Mouse (Mus musculus): ENCODE measurements around the gene Msi2. TPM values are rescaled to one million over a fixed set of nuclear protein-coding genes. Genes with fewer than 3 reads are reported as not detected.

The Msi2 gene
- polyA plus RNA-seq, 1 experiment from 2014 or later, result 25.3 TPM

DNA sequence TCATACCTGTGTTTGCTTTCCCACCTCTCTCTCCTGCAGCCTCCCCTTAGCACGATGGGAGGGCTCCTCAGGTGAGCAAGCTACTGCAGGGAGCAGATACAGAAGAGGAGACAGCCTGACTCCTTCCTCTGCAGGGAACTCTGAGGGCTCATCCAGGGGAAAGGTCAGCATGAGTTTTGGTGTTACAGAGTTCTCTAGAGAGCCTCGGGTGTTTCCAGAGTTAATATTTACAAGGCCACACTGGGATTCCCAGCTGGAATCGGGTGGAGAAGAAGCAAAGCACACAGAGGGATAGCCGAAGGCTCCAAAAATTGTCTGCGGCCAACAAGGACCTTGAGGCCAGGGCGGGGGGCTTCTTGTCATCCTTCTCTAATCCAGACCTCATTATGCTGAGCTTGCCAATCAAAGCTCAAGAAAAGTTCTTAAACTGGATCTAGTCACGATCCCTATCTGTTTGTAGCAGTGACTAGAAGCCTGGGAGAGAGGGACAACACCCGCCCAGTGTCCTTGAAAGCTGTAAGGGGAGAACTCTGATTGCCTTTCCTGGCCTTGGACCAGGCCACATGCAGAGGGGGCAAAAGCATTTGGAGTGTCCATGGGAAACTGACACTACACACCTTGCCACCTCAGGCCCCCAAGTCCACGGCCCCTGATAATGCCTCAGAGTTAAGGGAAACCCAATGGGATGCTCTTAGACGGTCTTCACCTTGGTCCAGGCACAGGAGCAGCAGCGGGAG is 56.7 kb downstream of the Msi2 start:
- 87% methylated on average over 11 of the region's 11 CpGs for WGBS
- Histone ChIP-seq H3K4me1 (peaks cover 78% of the 10 kb centered on the region), H3K36me3 (peaks cover 100% of the 10 kb centered on the region), H3K9me3 (replicated peaks) (no peaks in the 10 kb centered on the region), H3K27me3 (ENCODE audit: low read depth, poor library complexity, severe bottlenecking) (no peaks in the 10 kb centered on the region), H3K27ac (replicated peaks) (peak overlapping the region; percentile 17), H3K4me3 (no peak overlapping the region)
- no peak for DNase-seq (ENCODE audit: low spot score)

DNA sequence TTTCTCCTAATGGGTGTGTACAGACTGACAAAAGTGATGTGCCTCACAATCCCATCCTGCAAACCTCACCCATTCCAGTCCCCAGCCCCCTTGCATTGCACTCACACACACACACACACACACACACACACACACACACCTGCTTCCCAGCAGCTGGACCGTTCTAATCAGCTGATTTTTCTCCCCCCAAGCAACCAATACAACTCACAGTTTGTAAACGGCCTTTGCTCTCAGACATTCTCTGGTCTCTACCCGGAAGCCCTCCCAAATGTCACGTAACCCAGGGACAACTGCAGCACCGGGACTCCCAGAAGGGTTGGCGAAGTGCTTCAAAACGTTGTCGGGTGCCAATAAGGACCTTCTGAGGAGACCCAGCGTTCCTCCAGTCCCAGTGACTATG is 57.9 kb downstream of the Msi2 start:
- Histone ChIP-seq H3K36me3 (peaks cover 100% of the 10 kb centered on the region), H3K4me1 (peaks cover 77% of the 10 kb centered on the region), H3K9me3 (replicated peaks) (no peaks in the 10 kb centered on the region)

DNA sequence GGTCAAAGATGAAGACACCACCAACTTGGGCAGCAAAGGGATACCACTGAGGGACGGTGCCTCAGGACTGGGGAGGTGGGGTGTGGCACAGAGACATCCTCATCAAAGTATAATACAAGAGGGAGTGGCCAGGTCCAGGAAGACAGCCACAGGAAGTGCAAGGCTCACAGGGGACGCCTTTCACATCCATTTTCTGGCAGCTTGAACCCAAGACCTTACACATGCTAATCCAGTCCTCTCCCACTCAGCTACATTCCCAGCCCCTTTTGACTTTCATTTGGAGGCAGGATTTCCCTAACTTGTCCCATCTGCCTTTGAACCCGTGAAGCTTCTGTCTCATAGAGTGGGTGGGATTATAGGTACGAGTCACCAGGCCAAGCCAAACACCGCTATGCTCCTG is 59.4 kb downstream of the Msi2 start:
- DNase-seq (ENCODE audit: low spot score), result no peak
- Histone ChIP-seq H3K27me3 (ENCODE audit: low read depth, poor library complexity, severe bottlenecking) (no peaks in the 10 kb centered on the region), H3K4me1 (peaks cover 72% of the 10 kb centered on the region), H3K4me3 (no peak overlapping the region), H3K36me3 (peaks cover 99% of the 10 kb centered on the region), H3K9me3 (replicated peaks) (no peaks in the 10 kb centered on the region), H3K27ac (replicated peaks) (no peak overlapping the region)
- WGBS, result 91% methylated on average over 5 of the region's 5 CpGs

More for the DNA sequence above, 57.9 kb downstream of the Msi2 start:
- Histone ChIP-seq H3K27ac (replicated peaks) (no peak overlapping the region), H3K27me3 (ENCODE audit: low read depth, poor library complexity, severe bottlenecking) (no peaks in the 10 kb centered on the region), H3K4me3 (no peak overlapping the region)
- 92% methylated on average over 9 of the region's 9 CpGs for WGBS
- no peak for DNase-seq (ENCODE audit: low spot score)

GRCm38 (mm10) chr11:88655786-88656185 is 62.5 kb downstream of the Msi2 start:
- H3K36me3 ChIP-seq, result peaks cover 87% of the 10 kb centered on the region
- no peak for DNase-seq (ENCODE audit: low spot score)
- WGBS, result 91% methylated on average over 8 of the region's 8 CpGs
- no peaks in the 10 kb centered on the region for H3K27me3 ChIP-seq (ENCODE audit: low read depth, poor library complexity, severe bottlenecking)
- H3K9me3 ChIP-seq (replicated peaks), result no peaks in the 10 kb centered on the region
- no peak overlapping the region for H3K27ac ChIP-seq (replicated peaks)
- H3K4me1 ChIP-seq, result peaks cover 67% of the 10 kb centered on the region
- no peak overlapping the region for H3K4me3 ChIP-seq

DNA sequence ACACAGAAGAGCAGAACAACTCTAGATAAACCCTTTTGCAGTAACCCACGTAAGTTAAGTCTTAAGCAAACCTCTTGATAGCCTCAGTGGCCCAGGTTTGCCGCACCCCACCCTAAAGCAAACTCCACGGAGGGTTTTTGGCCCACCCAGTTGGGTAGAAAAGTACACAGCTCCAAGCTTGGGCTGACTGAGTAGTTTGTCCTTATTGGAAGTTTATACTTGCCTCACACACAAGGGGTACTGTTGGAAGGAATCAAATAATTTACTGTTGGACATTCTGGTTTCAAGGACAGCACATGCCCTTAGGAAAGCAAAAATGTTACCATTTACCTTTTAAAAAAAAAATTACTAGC is 63.1 kb downstream of the Msi2 start:
- H3K27ac ChIP-seq (replicated peaks), result no peak overlapping the region
- DNase-seq (ENCODE audit: low spot score), result no peak
- no peaks in the 10 kb centered on the region for H3K9me3 ChIP-seq (replicated peaks)
- H3K36me3 ChIP-seq, result peaks cover 83% of the 10 kb centered on the region
- 91% methylated on average over 3 of the region's 3 CpGs for WGBS
- no peaks in the 10 kb centered on the region for H3K27me3 ChIP-seq (ENCODE audit: low read depth, poor library complexity, severe bottlenecking)
- H3K4me1 ChIP-seq, result peaks cover 73% of the 10 kb centered on the region
- H3K4me3 ChIP-seq, result no peak overlapping the region

DNA sequence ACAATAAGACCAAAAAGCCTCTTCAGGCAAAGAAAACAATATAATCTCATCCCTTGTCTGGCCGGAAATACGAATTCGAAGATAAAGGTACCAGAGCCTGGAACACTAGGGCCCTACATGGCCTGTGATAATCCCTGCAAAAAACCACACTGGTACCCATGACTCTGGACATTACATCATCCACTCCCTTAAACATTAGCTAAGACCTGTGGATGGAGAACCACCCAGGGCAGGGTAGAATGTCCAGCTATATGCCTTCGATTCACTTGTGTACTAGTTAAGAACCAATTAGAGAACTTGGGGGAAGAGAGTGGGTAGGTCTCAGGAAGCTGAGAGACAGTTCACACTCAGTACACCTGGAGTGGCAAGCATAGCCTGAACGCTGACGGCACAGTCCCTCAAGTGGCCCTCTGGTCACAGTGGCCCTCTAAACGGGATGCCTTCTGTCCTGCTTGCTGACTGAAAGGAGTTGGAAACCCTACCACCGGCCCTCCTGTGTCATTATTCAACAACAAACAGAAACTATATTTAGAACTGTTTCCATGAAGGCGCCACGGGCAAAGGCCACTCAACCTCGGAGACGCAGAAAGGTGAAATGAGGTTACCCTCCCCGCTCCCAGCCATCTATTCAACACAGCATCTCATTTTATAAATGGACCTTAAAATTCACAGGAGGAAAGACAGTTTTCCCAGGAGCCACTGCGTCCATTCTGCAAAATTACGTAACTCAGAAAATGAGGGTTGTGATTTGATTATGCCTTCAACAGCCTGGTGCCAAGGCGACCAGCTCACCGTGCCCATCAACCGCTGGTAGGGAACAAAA is 63.7 kb downstream of the Msi2 start:
- Histone ChIP-seq H3K27me3 (ENCODE audit: low read depth, poor library complexity, severe bottlenecking) (no peaks in the 10 kb centered on the region), H3K9me3 (replicated peaks) (no peaks in the 10 kb centered on the region), H3K27ac (replicated peaks) (no peak overlapping the region), H3K36me3 (peaks cover 80% of the 10 kb centered on the region), H3K4me3 (no peak overlapping the region), H3K4me1 (peaks cover 76% of the 10 kb centered on the region)
- DNase-seq (ENCODE audit: low spot score), result no peak
- 91% methylated on average over 18 of the region's 18 CpGs for WGBS

GRCm38 (mm10) chr11:88650275-88650674 is 68.0 kb downstream of the Msi2 start:
- Histone ChIP-seq H3K9me3 (replicated peaks) (no peaks in the 10 kb centered on the region), H3K27me3 (ENCODE audit: low read depth, poor library complexity, severe bottlenecking) (no peaks in the 10 kb centered on the region), H3K36me3 (peaks cover 78% of the 10 kb centered on the region), H3K27ac (replicated peaks) (peak overlapping the region; percentile 55; the same call in 1 of the 2 replicates), H3K4me3 (no peak overlapping the region), H3K4me1 (peaks cover 79% of the 10 kb centered on the region)
- no peak for DNase-seq (ENCODE audit: low spot score)
- 63% methylated on average over 4 of the region's 4 CpGs for WGBS

GRCm38 (mm10) chr11:88649009-88649408 is 69.3 kb downstream of the Msi2 start:
- WGBS, result 79% methylated on average over 2 of the region's 2 CpGs
- no peaks in the 10 kb centered on the region for H3K9me3 ChIP-seq (replicated peaks)
- peaks cover 82% of the 10 kb centered on the region for H3K4me1 ChIP-seq
- no peak for DNase-seq (ENCODE audit: low spot score)
- no peak overlapping the region for H3K27ac ChIP-seq (replicated peaks)
- H3K36me3 ChIP-seq, result peaks cover 78% of the 10 kb centered on the region
- no peaks in the 10 kb centered on the region for H3K27me3 ChIP-seq (ENCODE audit: low read depth, poor library complexity, severe bottlenecking)
- no peak overlapping the region for H3K4me3 ChIP-seq

DNA sequence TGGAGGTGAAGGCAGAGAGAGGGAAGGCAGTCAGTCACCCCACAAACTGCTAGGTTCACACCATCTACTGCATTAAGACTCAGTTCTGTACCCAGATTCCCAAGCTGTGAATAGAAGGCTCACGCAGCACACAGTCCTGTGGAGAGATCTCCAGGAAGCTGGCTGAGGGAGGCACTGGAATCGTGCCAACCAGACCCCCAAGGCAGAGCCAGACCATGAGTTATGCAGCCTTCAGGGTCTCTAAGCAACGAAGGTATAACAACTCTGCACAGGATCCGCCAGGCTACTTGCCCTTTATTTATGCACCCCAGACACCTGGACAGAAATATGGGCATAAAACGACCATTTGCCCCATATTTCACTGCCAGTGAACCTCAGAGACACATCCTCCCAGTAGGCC is 69.9 kb downstream of the Msi2 start:
- H3K27ac ChIP-seq (replicated peaks), result no peak overlapping the region
- H3K9me3 ChIP-seq (replicated peaks), result no peaks in the 10 kb centered on the region
- H3K27me3 ChIP-seq (ENCODE audit: low read depth, poor library complexity, severe bottlenecking), result no peaks in the 10 kb centered on the region
- WGBS, result 85% methylated on average over 5 of the region's 5 CpGs
- H3K4me3 ChIP-seq, result no peak overlapping the region
- peaks cover 78% of the 10 kb centered on the region for H3K36me3 ChIP-seq
- DNase-seq (ENCODE audit: low spot score), result no peak
- peaks cover 88% of the 10 kb centered on the region for H3K4me1 ChIP-seq

- H3K27ac ChIP-seq (replicated peaks), result peak overlapping the region; percentile 72; the same call in 1 of the 2 replicates
Observed at GRCm38 (mm10) chr11:88646493-88646892, 71.8 kb downstream of the Msi2 start.

GRCm38 (mm10) chr11:88645821-88646220 is 72.5 kb downstream of the Msi2 start:
- Histone ChIP-seq H3K27me3 (ENCODE audit: low read depth, poor library complexity, severe bottlenecking) (no peaks in the 10 kb centered on the region), H3K4me1 (peaks cover 77% of the 10 kb centered on the region), H3K9me3 (replicated peaks) (no peaks in the 10 kb centered on the region), H3K4me3 (no peak overlapping the region), H3K36me3 (peaks cover 88% of the 10 kb centered on the region), H3K27ac (replicated peaks) (peak overlapping the region; percentile 76)
- 68% methylated on average over 7 of the region's 7 CpGs for WGBS
- no peak for DNase-seq (ENCODE audit: low spot score)

More at GRCm38 (mm10) chr11:88646493-88646892, 71.8 kb downstream of the Msi2 start:
- H3K27me3 ChIP-seq (ENCODE audit: low read depth, poor library complexity, severe bottlenecking), result no peaks in the 10 kb centered on the region
- no peak overlapping the region for H3K4me3 ChIP-seq
- WGBS, result 90% methylated on average over 6 of the region's 6 CpGs
- H3K36me3 ChIP-seq, result peaks cover 83% of the 10 kb centered on the region
- DNase-seq (ENCODE audit: low spot score), result no peak
- peaks cover 75% of the 10 kb centered on the region for H3K4me1 ChIP-seq
- H3K9me3 ChIP-seq (replicated peaks), result no peaks in the 10 kb centered on the region

GRCm38 (mm10) chr11:88644719-88645118 is 73.6 kb downstream of the Msi2 start:
- DNase-seq (ENCODE audit: low spot score), result no peak
- Histone ChIP-seq H3K27me3 (ENCODE audit: low read depth, poor library complexity, severe bottlenecking) (no peaks in the 10 kb centered on the region), H3K27ac (replicated peaks) (peak overlapping the region; percentile 76), H3K4me1 (peaks cover 76% of the 10 kb centered on the region), H3K4me3 (no peak overlapping the region), H3K9me3 (replicated peaks) (no peaks in the 10 kb centered on the region), H3K36me3 (peaks cover 95% of the 10 kb centered on the region)
- WGBS, result 24% methylated on average over 7 of the region's 7 CpGs

DNA sequence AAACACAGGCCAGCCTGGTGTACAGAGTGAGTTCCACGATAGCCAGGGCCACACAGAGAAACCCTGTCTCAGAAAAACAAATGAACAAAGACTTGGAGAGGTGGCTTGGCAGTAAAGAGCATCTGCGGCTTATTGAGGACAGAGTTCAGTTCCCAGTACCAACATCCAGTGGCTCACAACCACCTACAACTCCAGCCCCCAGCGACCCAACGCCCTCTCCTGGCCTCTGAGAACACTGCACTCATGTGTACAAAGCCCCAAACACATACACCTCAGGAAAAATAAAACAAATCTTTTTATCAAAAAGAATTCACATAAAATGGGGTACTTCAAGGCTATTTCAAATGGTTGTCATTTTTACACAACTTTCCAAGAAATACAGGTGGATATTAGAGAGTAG is 78.5 kb downstream of the Msi2 start:
- no peak overlapping the region for H3K4me3 ChIP-seq
- no peak for DNase-seq (ENCODE audit: low spot score)
- no peaks in the 10 kb centered on the region for H3K9me3 ChIP-seq (replicated peaks)
- no peaks in the 10 kb centered on the region for H3K27me3 ChIP-seq (ENCODE audit: low read depth, poor library complexity, severe bottlenecking)
- H3K4me1 ChIP-seq, result peaks cover 64% of the 10 kb centered on the region
- H3K27ac ChIP-seq (replicated peaks), result 0 out of 2 replicates have a peak overlapping the region, but pooled peaks have one; percentile 33
- 67% methylated on average over 4 of the region's 4 CpGs for WGBS
- peaks cover 91% of the 10 kb centered on the region for H3K36me3 ChIP-seq
